Mouse (Mus musculus) hindbrain, postnatal 0 days (tissue): ENCODE data around the gene Nop56. TPM values are rescaled to one million over a fixed set of nuclear protein-coding genes. Genes with fewer than 3 reads are reported as not detected.
A peak's percentile ranks its signal among the peaks of the same experiment; 100 is the strongest.

Source experiments
- ATAC-seq: fragments of 200-750 bp; cut with Nextera tagmentation; 2 replicates; pipeline ENCODE4 v1.8.0; 2017; ENCODE audit warnings: mild to moderate bottlenecking, moderate TSS enrichment, moderate library complexity
- DNase-seq: peaks from one replicate; pipeline ENCODE4 v3.0.0-alpha.2; 2015; ENCODE audit warnings: low spot score
- H3K27ac ChIP-seq: fragments of 300-500 bp; sonication (generic); 2 replicates; pipeline ENCODE4 v1.5.1; 2014; ENCODE audit warnings: mild to moderate bottlenecking
- H3K27me3 ChIP-seq: fragments of 300-500 bp; sonication (generic); 2 replicates; pipeline ENCODE4 v1.6.1; 2014; ENCODE audit warnings: low read length, mixed read lengths; ENCODE audit not compliant: insufficient read depth
- H3K36me3 ChIP-seq: fragments of 300-500 bp; sonication (generic); 2 replicates; pipeline ENCODE4 v1.6.1; 2014; ENCODE audit warnings: low read length, mixed read lengths; ENCODE audit not compliant: insufficient read depth
- H3K4me1 ChIP-seq: fragments of 300-500 bp; sonication (generic); 2 replicates; pipeline ENCODE4 v1.6.1; 2014; ENCODE audit warnings: antibody characterized with exemption, low read length, mixed read lengths; ENCODE audit not compliant: insufficient read depth
- H3K4me2 ChIP-seq: fragments of 300-500 bp; sonication (generic); 2 replicates; pipeline ENCODE4 v1.6.1; 2014; ENCODE audit warnings: low read depth, mild to moderate bottlenecking, low read length, moderate library complexity, mixed read lengths
- H3K4me3 ChIP-seq: fragments of 300-500 bp; sonication (generic); 2 replicates; pipeline ENCODE4 v1.5.1; 2014; ENCODE audit warnings: low read length
- H3K9ac ChIP-seq: fragments of 300-500 bp; sonication (generic); replicated peaks from 2 replicates; pipeline ENCODE4 v1.6.1; 2014; ENCODE audit warnings: mild to moderate bottlenecking, low read length, moderate library complexity, mixed read lengths
- H3K9me3 ChIP-seq: fragments of 300-500 bp; sonication (generic); 2 replicates; pipeline ENCODE4 v1.6.1; 2016; ENCODE audit warnings: low read length, mixed read lengths
- CTCF ChIP-seq: IDR thresholded peaks from 2 replicates; pipeline ENCODE4 v1.5.1; 2016; ENCODE audit warnings: antibody characterized with exemption, control low read depth, low read depth
- WGBS: fragments of 180-500 bp; shearing (Covaris S2); extraction: QIAGEN DNeasy Blood & Tissue Kit; methylation state at CpG from one replicate; pipeline ENCODE4 v1.1.7; 2014; 5-methylcytosine and 5-hydroxymethylcytosine counted together
- polyA plus RNA-seq: library from polyadenylated mRNA; unstranded; fragments of >200 nt; fragmentation: Nextera tagmentation; extraction: Ambion mirVana; gene quantifications from 2 replicates; pipeline ENCODE4 v1.2.1, GENCODE M21; 2015
- total RNA-seq: library from RNA; depleted of rRNA; stranded (reverse); fragments of >200 nt; gene quantifications from 2 replicates; pipeline ENCODE4 v1.2.3, GENCODE M21; 2014

Nop56 gene
- total and polyA plus RNA-seq, 2 experiments from 2014 or later = 109 to 268 TPM

- Histone ChIP-seq H3K4me3 (peak overlapping the region; percentile 62), H3K4me1 (peaks cover 3% of the 10 kb centered on the region; the same call in 1 of the 2 replicates), H3K27me3 (no peaks in the 10 kb centered on the region), H3K9ac (peak overlapping the region; percentile 71), H3K9me3 (no peaks in the 10 kb centered on the region), H3K4me2 (peak overlapping the region; percentile 70), H3K36me3 (no peaks in the 10 kb centered on the region), H3K27ac (peak overlapping the region; percentile 41)
- ATAC-seq (no peak), DNase-seq (no peak)
- 10% methylated on average over 20 of the region's 20 CpGs for WGBS
- no peak for TF ChIP-seq CTCF
Measured at GRCm38 (mm10) chr2:130294218-130294935, 20.1 kb downstream of the Nop56 start.

DNA sequence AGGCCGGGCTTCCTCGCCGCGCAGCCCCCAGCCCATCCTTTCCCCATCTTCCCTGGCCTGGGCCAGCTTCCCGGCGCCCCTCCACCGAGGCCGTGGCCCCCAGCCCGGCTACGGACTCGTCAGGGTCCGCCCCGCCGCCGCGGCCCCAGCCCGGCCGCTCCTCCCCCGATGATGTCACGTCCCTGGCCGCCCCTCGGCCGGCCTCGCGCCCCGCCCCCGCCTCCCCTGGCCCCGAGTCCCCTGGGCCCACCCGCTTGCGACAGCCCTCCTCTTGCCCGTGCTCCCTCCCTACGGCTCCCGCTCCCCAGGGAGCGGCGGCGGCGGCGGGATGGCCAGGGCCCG is 20.7 kb downstream of the Nop56 start, which contains the start of gene Ebf4:
Ebf4 (plus strand) TSS at position 234 of the 342 bp plus-strand sequence.
- Histone ChIP-seq H3K4me1 (peaks cover 3% of the 10 kb centered on the region; the same call in 1 of the 2 replicates), H3K4me3 (peak within 1 kb of the TSS; percentile 62), H3K27ac (peak within 1 kb of the TSS; percentile 41), H3K9me3 (no peaks in the 10 kb centered on the region), H3K4me2 (peak within 1 kb of the TSS; percentile 70), H3K9ac (peak within 1 kb of the TSS; percentile 71), H3K36me3 (no peaks in the 10 kb centered on the region), H3K27me3 (no peaks in the 10 kb centered on the region)
- TF ChIP-seq CTCF = no peak
- DNase-seq (peak; percentile 81), ATAC-seq (peak; percentile 70)
- WGBS = 2% methylated on average over 13 of the region's 39 CpGs

- WGBS = under 1% methylated on average over 45 of the region's 99 CpGs
- Histone ChIP-seq H3K27ac (peak overlapping the region; percentile 41), H3K9me3 (no peaks in the 10 kb centered on the region), H3K36me3 (no peaks in the 10 kb centered on the region), H3K4me3 (peak overlapping the region; percentile 62), H3K4me2 (peak overlapping the region; percentile 70), H3K27me3 (no peaks in the 10 kb centered on the region), H3K4me1 (peaks cover 3% of the 10 kb centered on the region; the same call in 1 of the 2 replicates), H3K9ac (peak overlapping the region; percentile 71)
- ATAC-seq (peak; percentile 66), DNase-seq (peak; percentile 79)
- TF ChIP-seq CTCF = peak; percentile 6; the same call in 1 of the 2 replicates
Measured at GRCm38 (mm10) chr2:130295331-130296133, 21.3 kb downstream of the Nop56 start.

GRCm38 (mm10) chr2:130296134-130296745 is 22.0 kb downstream of the Nop56 start:
- ATAC-seq (no peak), DNase-seq (peak; percentile 10)
- H3K27ac ChIP-seq = 0 out of 2 replicates have a peak overlapping the region, but pooled peaks have one; percentile 41

DNA sequence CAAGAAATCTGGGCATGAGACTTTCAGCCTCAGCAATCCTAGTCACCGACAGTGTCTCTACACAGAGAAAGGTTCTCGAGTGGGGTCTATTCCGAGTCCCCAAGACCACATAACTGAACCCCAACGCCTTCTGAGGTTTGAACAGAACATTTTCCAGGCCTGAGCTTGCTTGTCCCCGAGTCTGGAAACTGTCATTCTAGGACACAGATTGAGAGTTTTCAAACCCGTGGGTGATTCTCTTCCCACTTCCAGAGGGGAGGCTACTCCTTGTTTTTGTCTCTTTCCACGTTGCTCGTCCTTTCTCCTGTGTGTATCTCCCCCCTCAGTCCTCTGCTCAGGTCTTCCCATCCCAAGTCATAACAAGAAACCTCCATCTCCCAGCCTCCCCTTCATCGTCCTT is 23.4 kb downstream of the Nop56 start:
- Histone ChIP-seq H3K4me3 (no peak overlapping the region), H3K4me1 (no peaks in the 10 kb centered on the region; the same call in 1 of the 2 replicates), H3K9ac (no peak overlapping the region), H3K9me3 (no peaks in the 10 kb centered on the region), H3K36me3 (no peaks in the 10 kb centered on the region), H3K27ac (no peak overlapping the region), H3K4me2 (no peak overlapping the region), H3K27me3 (no peaks in the 10 kb centered on the region)
- TF ChIP-seq CTCF = no peak
- DNase-seq = no peak
- WGBS = 85% methylated on average over 9 of the region's 9 CpGs
- ATAC-seq = no peak

More at GRCm38 (mm10) chr2:130296134-130296745, 22.0 kb downstream of the Nop56 start:
- 5% methylated on average over 20 of the region's 20 CpGs for WGBS
- H3K4me2 ChIP-seq = peak overlapping the region; percentile 70
- TF ChIP-seq CTCF = no peak
- peak overlapping the region; percentile 62 for H3K4me3 ChIP-seq
- no peaks in the 10 kb centered on the region for H3K36me3 ChIP-seq
- H3K9me3 ChIP-seq = no peaks in the 10 kb centered on the region
- peak overlapping the region; percentile 71 for H3K9ac ChIP-seq
- H3K27me3 ChIP-seq = no peaks in the 10 kb centered on the region
- H3K4me1 ChIP-seq = peaks cover 3% of the 10 kb centered on the region; the same call in 1 of the 2 replicates

DNA sequence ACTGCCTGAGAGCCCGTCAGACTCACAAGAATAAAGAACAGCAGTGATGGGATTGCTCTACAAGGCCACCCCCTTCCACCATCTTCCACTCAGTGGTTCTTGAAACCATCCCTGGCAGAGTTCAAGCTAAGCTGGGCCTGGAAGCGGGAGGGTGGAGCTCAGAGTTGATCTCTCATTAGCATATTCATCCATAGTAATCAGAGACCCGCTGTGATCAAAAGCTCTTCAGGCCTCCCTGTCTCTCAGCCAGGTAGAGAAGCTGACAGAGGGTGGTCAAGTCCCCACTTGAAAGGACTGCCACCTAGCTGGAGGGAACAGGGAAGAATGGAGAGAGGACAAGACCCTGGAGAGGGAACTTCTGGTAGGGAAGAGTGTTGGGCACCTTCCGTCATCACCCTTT is 28.8 kb downstream of the Nop56 start:
- Histone ChIP-seq H3K36me3 (peaks cover 10% of the 10 kb centered on the region; the same call in 1 of the 2 replicates), H3K4me3 (no peak overlapping the region), H3K4me2 (no peak overlapping the region), H3K27ac (no peak overlapping the region), H3K9ac (no peak overlapping the region), H3K9me3 (no peaks in the 10 kb centered on the region), H3K4me1 (no peaks in the 10 kb centered on the region), H3K27me3 (no peaks in the 10 kb centered on the region)
- WGBS = 52% methylated on average over 4 of the region's 4 CpGs
- DNase-seq = no peak
- no peak for TF ChIP-seq CTCF
- no peak for ATAC-seq
